Mouse (Mus musculus) embryonic facial prominence, embryonic 11.5 days (tissue): ENCODE data around the gene Rapgef1. TPM values are rescaled to one million over a fixed set of nuclear protein-coding genes. Genes with fewer than 3 reads are reported as not detected.

Experiments
- ATAC-seq: fragments of 200-750 bp; cut with Nextera tagmentation; replicated peaks from 2 replicates; pipeline ENCODE4 v1.8.0; 2017; ENCODE audit warnings: low read depth; ENCODE audit not compliant: insufficient number of reproducible peaks, low FRiP score, low TSS enrichment
- DNase-seq: peaks from one replicate; pipeline ENCODE4 v3.0.0-alpha.2; 2015; ENCODE audit warnings: low spot score
- H3K27ac ChIP-seq: fragments of 300-500 bp; sonication (generic); replicated peaks from 2 replicates; pipeline ENCODE4 v1.5.1; 2014; ENCODE audit warnings: mild to moderate bottlenecking, low read depth, low read length, control low read depth
- H3K27me3 ChIP-seq: fragments of 300-500 bp; sonication (generic); 2 replicates; pipeline ENCODE4 v1.6.1; 2014; ENCODE audit warnings: mild to moderate bottlenecking, low read length, moderate library complexity, mixed read lengths; ENCODE audit not compliant: control insufficient read depth, insufficient read depth
- H3K36me3 ChIP-seq: fragments of 300-500 bp; sonication (generic); replicated peaks from 2 replicates; pipeline ENCODE4 v1.6.1; 2014; ENCODE audit warnings: low read depth, mild to moderate bottlenecking, low read length, moderate library complexity, mixed read lengths; ENCODE audit not compliant: control insufficient read depth, insufficient read depth
- H3K4me1 ChIP-seq: fragments of 300-500 bp; sonication (generic); 2 replicates; pipeline ENCODE4 v1.6.1; 2014; ENCODE audit warnings: low read length, mixed read lengths; ENCODE audit not compliant: control insufficient read depth, insufficient read depth
- H3K4me2 ChIP-seq: fragments of 300-500 bp; sonication (generic); 2 replicates; pipeline ENCODE4 v1.6.1; 2014; ENCODE audit warnings: low read depth, mild to moderate bottlenecking, control low read depth, low read length, moderate library complexity
- H3K4me3 ChIP-seq: fragments of 300-500 bp; sonication (generic); 2 replicates; pipeline ENCODE4 v1.5.1; 2014; ENCODE audit warnings: low read depth, low read length, control low read depth
- H3K9ac ChIP-seq: fragments of 300-500 bp; sonication (generic); replicated peaks from 2 replicates; pipeline ENCODE4 v1.6.1; 2014; ENCODE audit warnings: mild to moderate bottlenecking, control low read depth, low read length
- H3K9me3 ChIP-seq: fragments of 300-500 bp; sonication (generic); replicated peaks from 2 replicates; pipeline ENCODE4 v1.6.1; 2016; ENCODE audit warnings: mild to moderate bottlenecking, low read length, inconsistent platforms, mixed read lengths; ENCODE audit not compliant: control insufficient read depth
- WGBS: fragments of 180-500 bp; shearing (Covaris S2); extraction: QIAGEN DNeasy Blood & Tissue Kit; methylation state at CpG from one replicate; pipeline ENCODE4 v1.1.7; 2014; 5-methylcytosine and 5-hydroxymethylcytosine counted together
- polyA plus RNA-seq: library from polyadenylated mRNA; unstranded; fragments of >200 nt; fragmentation: Nextera tagmentation; extraction: Ambion mirVana; gene quantifications from 2 replicates; pipeline ENCODE4 v1.2.1, GENCODE M21; 2014

Rapgef1 gene
- polyA plus RNA-seq, 1 experiment from 2014 or later, result 14.0 TPM

- ATAC-seq (no peak), DNase-seq (no peak)
- no peaks in the 10 kb centered on the region for H3K27me3 ChIP-seq
- H3K4me3 ChIP-seq, result no peak overlapping the region
- 83% methylated on average over 7 of the region's 7 CpGs for WGBS
- no peak overlapping the region for H3K27ac ChIP-seq
- H3K4me1 ChIP-seq, result no peaks in the 10 kb centered on the region
- no peaks in the 10 kb centered on the region for H3K36me3 ChIP-seq
- no peak overlapping the region for H3K9ac ChIP-seq
- H3K9me3 ChIP-seq, result no peaks in the 10 kb centered on the region
- no peak overlapping the region for H3K4me2 ChIP-seq
These were observed 53.4 kb downstream of the Rapgef1 start for GRCm38 (mm10) chr2:29672746-29673536.

- Histone ChIP-seq H3K4me1 (no peaks in the 10 kb centered on the region), H3K4me3 (no peak overlapping the region), H3K4me2 (no peak overlapping the region), H3K27ac (no peak overlapping the region), H3K36me3 (no peaks in the 10 kb centered on the region; the same call in 1 of the 2 replicates), H3K9me3 (no peaks in the 10 kb centered on the region), H3K9ac (no peak overlapping the region), H3K27me3 (no peaks in the 10 kb centered on the region)
- 72% methylated on average over 11 of the region's 11 CpGs for WGBS
- no peak for DNase-seq
- no peak for ATAC-seq
These were observed 54.6 kb downstream of the Rapgef1 start for GRCm38 (mm10) chr2:29674087-29674486.

GRCm38 (mm10) chr2:29674545-29674944 is 55.0 kb downstream of the Rapgef1 start:
- H3K9ac ChIP-seq, result no peak overlapping the region
- no peaks in the 10 kb centered on the region for H3K27me3 ChIP-seq
- no peak overlapping the region for H3K4me3 ChIP-seq
- H3K4me2 ChIP-seq, result no peak overlapping the region
- H3K4me1 ChIP-seq, result no peaks in the 10 kb centered on the region
- no peaks in the 10 kb centered on the region for H3K9me3 ChIP-seq
- ATAC-seq (no peak), DNase-seq (no peak)
- WGBS, result 44% methylated on average over 2 of the region's 2 CpGs
- H3K27ac ChIP-seq, result no peak overlapping the region
- no peaks in the 10 kb centered on the region; the same call in 1 of the 2 replicates for H3K36me3 ChIP-seq

- H3K9me3 ChIP-seq, result no peaks in the 10 kb centered on the region
- DNase-seq (no peak), ATAC-seq (no peak)
- no peaks in the 10 kb centered on the region for H3K27me3 ChIP-seq
- WGBS, result 91% methylated on average over 4 of the region's 4 CpGs
- no peaks in the 10 kb centered on the region; the same call in 1 of the 2 replicates for H3K36me3 ChIP-seq
- H3K4me1 ChIP-seq, result no peaks in the 10 kb centered on the region
- no peak overlapping the region for H3K4me3 ChIP-seq
- no peak overlapping the region for H3K9ac ChIP-seq
- H3K4me2 ChIP-seq, result no peak overlapping the region
- no peak overlapping the region for H3K27ac ChIP-seq
These were observed 56.3 kb downstream of the Rapgef1 start for GRCm38 (mm10) chr2:29675846-29676245.

- Histone ChIP-seq H3K4me3 (no peak overlapping the region), H3K27me3 (no peaks in the 10 kb centered on the region), H3K27ac (no peak overlapping the region), H3K9ac (no peak overlapping the region), H3K9me3 (no peaks in the 10 kb centered on the region), H3K4me2 (no peak overlapping the region), H3K4me1 (no peaks in the 10 kb centered on the region), H3K36me3 (no peaks in the 10 kb centered on the region; the same call in 1 of the 2 replicates)
- DNase-seq (no peak), ATAC-seq (no peak)
- 67% methylated on average over 6 of the region's 6 CpGs for WGBS
These were observed 57.0 kb downstream of the Rapgef1 start for GRCm38 (mm10) chr2:29676513-29676912.

- no peak for ATAC-seq
- no peak overlapping the region for H3K9ac ChIP-seq
- no peak overlapping the region for H3K4me3 ChIP-seq
- DNase-seq, result no peak
- 74% methylated on average over 5 of the region's 5 CpGs for WGBS
- H3K27me3 ChIP-seq, result no peaks in the 10 kb centered on the region
- no peaks in the 10 kb centered on the region for H3K9me3 ChIP-seq
- H3K36me3 ChIP-seq, result no peaks in the 10 kb centered on the region; the same call in 1 of the 2 replicates
- H3K27ac ChIP-seq, result no peak overlapping the region
- H3K4me1 ChIP-seq, result no peaks in the 10 kb centered on the region
- no peak overlapping the region for H3K4me2 ChIP-seq
These were observed 58.3 kb downstream of the Rapgef1 start for GRCm38 (mm10) chr2:29677842-29678241.

- no peak overlapping the region for H3K4me3 ChIP-seq
- WGBS, result 66% methylated on average over 3 of the region's 3 CpGs
- no peak overlapping the region for H3K9ac ChIP-seq
- H3K4me1 ChIP-seq, result no peaks in the 10 kb centered on the region
- H3K36me3 ChIP-seq, result no peaks in the 10 kb centered on the region; the same call in 1 of the 2 replicates
- no peaks in the 10 kb centered on the region for H3K27me3 ChIP-seq
- no peak overlapping the region for H3K4me2 ChIP-seq
- DNase-seq (no peak), ATAC-seq (no peak)
- H3K27ac ChIP-seq, result no peak overlapping the region
- no peaks in the 10 kb centered on the region for H3K9me3 ChIP-seq
These were observed 59.0 kb downstream of the Rapgef1 start for GRCm38 (mm10) chr2:29678524-29678923.

GRCm38 (mm10) chr2:29679710-29680584 is 60.4 kb downstream of the Rapgef1 start:
- 88% methylated on average over 6 of the region's 6 CpGs for WGBS
- no peak overlapping the region for H3K27ac ChIP-seq
- no peaks in the 10 kb centered on the region for H3K27me3 ChIP-seq
- H3K9me3 ChIP-seq, result no peaks in the 10 kb centered on the region
- DNase-seq, result no peak
- no peak overlapping the region for H3K4me3 ChIP-seq
- H3K36me3 ChIP-seq, result no peaks in the 10 kb centered on the region; the same call in 1 of the 2 replicates
- H3K4me1 ChIP-seq, result no peaks in the 10 kb centered on the region
- H3K9ac ChIP-seq, result no peak overlapping the region
- no peak overlapping the region for H3K4me2 ChIP-seq
- ATAC-seq, result no peak
